Mouse (Mus musculus): ENCODE data around the gene Ncf2. TPM values are rescaled to one million over a fixed set of nuclear protein-coding genes. Genes with fewer than 3 reads are reported as not detected.

Gene Ncf2
- total and polyA plus RNA-seq, 2 experiments from 2014 or later = 1.8 to 3.7 TPM

GRCm38 (mm10) chr1:152808392-152808680, 8.3 kb downstream of the Ncf2 start:
- ATAC-seq (no peak), DNase-seq (ENCODE audit: low spot score) (no peak)
- peaks cover 5% of the 10 kb centered on the region; the same call in 1 of the 2 replicates for H3K4me1 ChIP-seq (ENCODE audit: insufficient read depth, low read length)
- no peak overlapping the region for H3K9ac ChIP-seq (replicated peaks; ENCODE audit: low read length)
- WGBS = 97% methylated on average over 2 of the region's 2 CpGs
- H3K4me3 ChIP-seq (ENCODE audit: low read length) = no peak overlapping the region
- H3K27me3 ChIP-seq (ENCODE audit: insufficient read depth, low read length) = no peaks in the 10 kb centered on the region
- H3K27ac ChIP-seq = no peak overlapping the region
- no peak overlapping the region for H3K4me2 ChIP-seq (ENCODE audit: low read depth, low read length)
- H3K9me3 ChIP-seq (ENCODE audit: low read length) = no peaks in the 10 kb centered on the region
- no peak for TF ChIP-seq CTCF (IDR thresholded peaks at IDR 0.05; ENCODE audit: low read depth)
- H3K36me3 ChIP-seq (ENCODE audit: insufficient read depth, low read length) = no peaks in the 10 kb centered on the region

GRCm38 (mm10) chr1:152809541-152810252, 9.7 kb downstream of the Ncf2 start:
- ATAC-seq = peak; percentile 76; the same call in 1 of the 2 replicates
- WGBS = 31% methylated on average over 8 of the region's 8 CpGs

GRCm38 (mm10) chr1:152810533-152811439, 10.8 kb downstream of the Ncf2 start:
- no peak for TF ChIP-seq CTCF (IDR thresholded peaks at IDR 0.05; ENCODE audit: low read depth)
- Histone ChIP-seq H3K4me2 (ENCODE audit: low read depth, low read length) (no peak overlapping the region), H3K36me3 (ENCODE audit: insufficient read depth, low read length) (no peaks in the 10 kb centered on the region), H3K4me3 (ENCODE audit: low read length) (no peak overlapping the region), H3K27ac (no peak overlapping the region), H3K9ac (replicated peaks; ENCODE audit: low read length) (no peak overlapping the region), H3K27me3 (ENCODE audit: insufficient read depth, low read length) (no peaks in the 10 kb centered on the region), H3K9me3 (ENCODE audit: low read length) (no peaks in the 10 kb centered on the region), H3K4me1 (ENCODE audit: insufficient read depth, low read length) (peaks cover 5% of the 10 kb centered on the region; the same call in 1 of the 2 replicates)
- WGBS = 58% methylated on average over 13 of the region's 13 CpGs
- ATAC-seq = no peak
- no peak for DNase-seq (ENCODE audit: low spot score)

More at GRCm38 (mm10) chr1:152809541-152810252, 9.7 kb downstream of the Ncf2 start:
- peak overlapping the region; percentile 36; the same call in 1 of the 2 replicates for H3K27ac ChIP-seq
- H3K4me2 ChIP-seq (ENCODE audit: low read depth, low read length) = no peak overlapping the region
- no peaks in the 10 kb centered on the region for H3K27me3 ChIP-seq (ENCODE audit: insufficient read depth, low read length)
- peaks cover 5% of the 10 kb centered on the region; the same call in 1 of the 2 replicates for H3K4me1 ChIP-seq (ENCODE audit: insufficient read depth, low read length)
- H3K9ac ChIP-seq (replicated peaks; ENCODE audit: low read length) = no peak overlapping the region
- no peak for TF ChIP-seq CTCF (IDR thresholded peaks at IDR 0.05; ENCODE audit: low read depth)
- H3K36me3 ChIP-seq (ENCODE audit: insufficient read depth, low read length) = no peaks in the 10 kb centered on the region
- no peak overlapping the region for H3K4me3 ChIP-seq (ENCODE audit: low read length)
- no peak for DNase-seq (ENCODE audit: low spot score)
- H3K9me3 ChIP-seq (ENCODE audit: low read length) = no peaks in the 10 kb centered on the region

- H3K9me3 ChIP-seq (ENCODE audit: low read length) = no peaks in the 10 kb centered on the region
- DNase-seq (ENCODE audit: low spot score) (peak; percentile 87), ATAC-seq (peak; percentile 95)
- 17% methylated on average over 7 of the region's 7 CpGs for WGBS
- H3K27ac ChIP-seq = no peak overlapping the region
- peaks cover 10% of the 10 kb centered on the region for H3K4me1 ChIP-seq (ENCODE audit: insufficient read depth, low read length)
- H3K9ac ChIP-seq (replicated peaks; ENCODE audit: low read length) = no peak overlapping the region
- TF ChIP-seq CTCF (IDR thresholded peaks at IDR 0.05; ENCODE audit: low read depth) = peak; percentile 68
- H3K27me3 ChIP-seq (ENCODE audit: insufficient read depth, low read length) = no peaks in the 10 kb centered on the region
- H3K36me3 ChIP-seq (ENCODE audit: insufficient read depth, low read length) = no peaks in the 10 kb centered on the region
- no peak overlapping the region for H3K4me2 ChIP-seq (ENCODE audit: low read depth, low read length)
- no peak overlapping the region for H3K4me3 ChIP-seq (ENCODE audit: low read length)
Observed at GRCm38 (mm10) chr1:152815265-152815701, 15.3 kb downstream of the Ncf2 start.

- Histone ChIP-seq H3K9me3 (ENCODE audit: low read length) (no peaks in the 10 kb centered on the region), H3K4me2 (ENCODE audit: low read depth, low read length) (no peak overlapping the region), H3K27ac (peak overlapping the region; percentile 36; the same call in 1 of the 2 replicates), H3K4me3 (ENCODE audit: low read length) (no peak overlapping the region), H3K27me3 (ENCODE audit: insufficient read depth, low read length) (no peaks in the 10 kb centered on the region), H3K36me3 (ENCODE audit: insufficient read depth, low read length) (no peaks in the 10 kb centered on the region), H3K4me1 (ENCODE audit: insufficient read depth, low read length) (peaks cover 10% of the 10 kb centered on the region), H3K9ac (replicated peaks; ENCODE audit: low read length) (no peak overlapping the region)
- no peak for TF ChIP-seq CTCF (IDR thresholded peaks at IDR 0.05; ENCODE audit: low read depth)
- DNase-seq (ENCODE audit: low spot score) (peak; percentile 53), ATAC-seq (no peak; the same call in 1 of the 2 replicates)
- 15% methylated on average over 12 of the region's 12 CpGs for WGBS
Observed at GRCm38 (mm10) chr1:152817027-152817769, 17.2 kb downstream of the Ncf2 start.

- WGBS = 7% methylated on average over 10 of the region's 10 CpGs
- Histone ChIP-seq H3K4me2 (ENCODE audit: low read depth, low read length) (no peak overlapping the region), H3K4me1 (ENCODE audit: insufficient read depth, low read length) (peaks cover 10% of the 10 kb centered on the region), H3K27ac (peak overlapping the region; percentile 64; the same call in 1 of the 2 replicates), H3K27me3 (ENCODE audit: insufficient read depth, low read length) (no peaks in the 10 kb centered on the region), H3K4me3 (ENCODE audit: low read length) (no peak overlapping the region), H3K9ac (replicated peaks; ENCODE audit: low read length) (no peak overlapping the region), H3K9me3 (ENCODE audit: low read length) (no peaks in the 10 kb centered on the region), H3K36me3 (ENCODE audit: insufficient read depth, low read length) (no peaks in the 10 kb centered on the region)
- DNase-seq (ENCODE audit: low spot score) (peak; percentile 74), ATAC-seq (no peak)
- no peak for TF ChIP-seq CTCF (IDR thresholded peaks at IDR 0.05; ENCODE audit: low read depth)
Observed at GRCm38 (mm10) chr1:152817794-152818193, 17.8 kb downstream of the Ncf2 start.
